Mouse (Mus musculus) lung, adult 2 months (tissue): Measurements from ENCODE around the gene Fastkd5.

Experiments used
- CTCF ChIP-seq: fragments of 200-500 bp; IDR thresholded peaks from 2 replicates; pipeline ENCODE4 v1.5.1; 2011; ENCODE audit warnings: mild to moderate bottlenecking, low read length, control low read depth; ENCODE audit not compliant: insufficient read depth
- POLR2A ChIP-seq: fragments of 200-500 bp; IDR thresholded peaks from 2 replicates; pipeline ENCODE4 v1.6.1; 2011; ENCODE audit warnings: low read depth, mild to moderate bottlenecking, control low read depth, low read length, borderline replicate concordance; ENCODE audit errors: extremely low read depth

- no peak for TF ChIP-seq CTCF
- TF ChIP-seq POLR2A = no peak
These were observed 23.9 kb upstream of the Fastkd5 start for GRCm38 (mm10) chr2:130653760-130654159.
